Mouse (Mus musculus): ENCODE measurements around the gene Grk4.
A peak's percentile ranks its signal among the peaks of the same experiment; 100 is the strongest.

Grk4 gene

GRCm38 (mm10) chr5:34714816-34715215, 54.6 kb downstream of the Grk4 start:
- no peak for DNase-seq

- DNase-seq = no peak
These were observed 69.0 kb downstream of the Grk4 start for GRCm38 (mm10) chr5:34729141-34729540.

- no peak for DNase-seq
These were observed 70.1 kb downstream of the Grk4 start for GRCm38 (mm10) chr5:34730255-34730654.

- no peak for DNase-seq
These were observed 91.3 kb downstream of the Grk4 start for GRCm38 (mm10) chr5:34751477-34751876.

- no peak for DNase-seq
These were observed 98.6 kb downstream of the Grk4 start for GRCm38 (mm10) chr5:34758762-34759161.

- DNase-seq = no peak
These were observed 100.8 kb downstream of the Grk4 start for GRCm38 (mm10) chr5:34760850-34761508.

- peak; percentile 98 for DNase-seq
These were observed 101.3 kb downstream of the Grk4 start, which contains the start of gene Htt for GRCm38 (mm10) chr5:34761509-34761908. TSS of gene Htt (plus strand) at chr5:34761740.

GRCm38 (mm10) chr5:34761934-34762611, 101.9 kb downstream of the Grk4 start:
- no peak for DNase-seq

- DNase-seq = no peak
These were observed 111.6 kb downstream of the Grk4 start for GRCm38 (mm10) chr5:34771818-34772217.

GRCm38 (mm10) chr5:34772696-34773245, 112.6 kb downstream of the Grk4 start:
- no peak for DNase-seq

- DNase-seq = no peak
These were observed 113.2 kb downstream of the Grk4 start for GRCm38 (mm10) chr5:34773392-34773791.

- DNase-seq = no peak
These were observed 124.8 kb downstream of the Grk4 start for GRCm38 (mm10) chr5:34785027-34785426.

- no peak for DNase-seq
These were observed 131.0 kb downstream of the Grk4 start for GRCm38 (mm10) chr5:34791141-34791540.

GRCm38 (mm10) chr5:34800292-34800953, 140.2 kb downstream of the Grk4 start:
- DNase-seq = no peak
